In the genomic region with DNA sequence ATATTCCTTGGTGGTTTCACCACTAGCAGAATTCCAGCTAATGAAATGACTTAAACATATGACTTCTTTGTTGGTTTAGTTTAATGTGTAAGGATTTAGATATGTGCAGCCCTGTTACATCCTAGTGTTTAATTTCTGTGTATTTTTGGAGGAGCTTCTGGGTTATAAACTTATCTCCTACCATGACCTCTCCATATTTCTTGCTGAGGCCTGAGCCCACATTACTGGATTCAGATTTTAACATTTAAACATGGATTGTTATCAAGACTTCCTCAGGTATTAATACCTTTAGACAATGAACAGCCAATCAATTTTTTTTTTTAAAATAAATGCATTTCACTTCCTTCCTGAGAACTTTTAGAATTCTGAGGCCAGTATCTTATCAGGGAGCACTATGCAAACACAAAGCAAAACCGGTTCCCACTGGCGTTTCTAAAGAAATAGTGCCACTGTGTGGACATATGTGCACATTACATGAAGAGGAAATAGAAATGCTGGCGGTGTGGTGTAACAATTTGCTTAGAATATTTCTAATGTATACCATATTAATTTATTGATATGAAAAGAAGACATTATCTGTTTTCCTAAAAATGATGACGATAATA, we compare ENCODE assay signal across 9 mouse cellular contexts.
DNase-seq lines count a peak whose midpoint lies in the region; ATAC-seq lines count a peak whose summit lies in the region.
"Had no signal": no experiment of that assay in that cellular context is flagged by ENCODE, and none has a peak within 500 bp of the region (broad histone marks: within the 10 kb centered on the region; RNA-seq: fewer than 3 reads in every experiment).

No protein-coding gene starts in this region.

- no peaks in the 10 kb centered on the region for H3K4me1 ChIP-seq in midbrain, embryonic 11.5 days (ENCODE audit: control insufficient read depth, insufficient read depth, low read length)
- H3K4me1 ChIP-seq in midbrain, embryonic 10.5 days, result no peaks in the 10 kb centered on the region
- H3K4me1 ChIP-seq: megakaryocyte, embryonic 14.5 days had no signal

- no peak overlapping the region for H3K27ac ChIP-seq in midbrain, embryonic 11.5 days (ENCODE audit: low read depth, low read length)
- H3K27ac ChIP-seq in midbrain, embryonic 10.5 days (replicated peaks), result no peak overlapping the region

- ATAC-seq in midbrain, embryonic 11.5 days (ENCODE audit: low FRiP score), result peak; percentile 78

- WGBS in midbrain, embryonic 11.5 days, result 4% methylated on average over 4 of the region's 4 CpGs
- whole genome bisulfite sequencing in midbrain, embryonic 10.5 days, result 6% methylated on average over 4 of the region's 4 CpGs

- H3K4me3 ChIP-seq in midbrain, embryonic 11.5 days (ENCODE audit: low read depth, low read length), result no peak overlapping the region
- H3K4me3 ChIP-seq in midbrain, embryonic 10.5 days, result no peak overlapping the region
- H3K4me3 ChIP-seq: erythroblast, embryonic 14.5 days; megakaryocyte, embryonic 14.5 days had no signal

- DNase-seq in midbrain, embryonic 11.5 days (ENCODE audit: low spot score, missing footprints), result peak; percentile 85
- no peak for DNase-seq in midbrain, embryonic 10.5 days (ENCODE audit: low spot score)
- peak; percentile 50 for DNase-seq in adipocyte (ENCODE audit: low spot score)
- DNase-seq in embryo, embryonic 10 days (ENCODE audit: low spot score), result peak; percentile 69
- peak; percentile 1 for DNase-seq in induced T-regulatory cell, adult 2 months (ENCODE audit: low read depth)
- DNase-seq in lung, postnatal 36 days, result peak; percentile 37
- DNase-seq in thymus, postnatal 4 days, result no peak

- H3K9ac ChIP-seq in midbrain, embryonic 11.5 days (ENCODE audit: low read length), result no peak overlapping the region

- H3K9me3 ChIP-seq in midbrain, embryonic 11.5 days (ENCODE audit: control insufficient read depth, low read length), result no peaks in the 10 kb centered on the region
- H3K9me3 ChIP-seq in midbrain, embryonic 10.5 days (replicated peaks), result no peaks in the 10 kb centered on the region
- H3K9me3 ChIP-seq: megakaryocyte, embryonic 14.5 days had no signal

- H3K27me3 ChIP-seq in midbrain, embryonic 11.5 days (ENCODE audit: control insufficient read depth, insufficient read depth, low read length), result no peaks in the 10 kb centered on the region
- no peaks in the 10 kb centered on the region for H3K27me3 ChIP-seq in midbrain, embryonic 10.5 days (ENCODE audit: low read depth, poor library complexity, severe bottlenecking)
- H3K27me3 ChIP-seq: megakaryocyte, embryonic 14.5 days had no signal

- no peaks in the 10 kb centered on the region for H3K36me3 ChIP-seq in midbrain, embryonic 11.5 days (ENCODE audit: control insufficient read depth, insufficient read depth, low read length)
- no peaks in the 10 kb centered on the region for H3K36me3 ChIP-seq in midbrain, embryonic 10.5 days

- H3K4me2 ChIP-seq in midbrain, embryonic 11.5 days, result no peak overlapping the region

Comparison
In these comparisons a context has a peak if more than half of its experiments do, and no peak if none do; other contexts are left out.
1. DNase-seq: peak in midbrain, embryonic 11.5 days (single experiment), adipocyte (single experiment), embryo, embryonic 10 days (single experiment), induced T-regulatory cell, adult 2 months (single experiment) and lung, postnatal 36 days (single experiment); none in midbrain, embryonic 10.5 days (single experiment) and thymus, postnatal 4 days (single experiment).